Comparison of ENCODE assay signal across 19 mouse cellular contexts in the genomic region with DNA sequence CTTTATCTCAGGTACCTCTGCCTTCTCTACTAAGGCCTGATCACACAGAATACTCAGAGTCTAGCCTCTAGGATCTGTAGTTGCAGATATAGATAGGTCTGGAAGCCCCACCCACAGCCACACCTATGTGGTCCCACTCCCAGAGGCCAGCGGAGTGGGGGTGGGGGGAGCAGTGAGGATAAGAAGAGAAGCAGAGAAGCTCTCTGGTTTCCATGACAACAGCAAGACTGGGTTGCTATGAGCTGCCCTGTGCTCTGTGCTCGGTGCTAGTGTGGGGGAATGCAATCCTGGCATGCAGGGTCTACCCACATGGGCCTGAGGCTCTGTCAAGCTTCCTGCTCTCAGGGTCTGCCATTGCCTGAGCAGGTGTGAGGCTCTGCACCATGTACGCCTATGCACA. TPM values are rescaled to one million over a fixed set of nuclear protein-coding genes. Genes with fewer than 3 reads are reported as not detected.
DNase-seq lines count a peak whose midpoint lies in the region; ATAC-seq and TF ChIP-seq lines count a peak whose summit lies in the region.
"Had no signal": no experiment of that assay in that cellular context is flagged by ENCODE, and none has a peak within 500 bp of the region (broad histone marks: within the 10 kb centered on the region; RNA-seq: fewer than 3 reads in every experiment).

No protein-coding gene starts in this region.

- H3K36me3 ChIP-seq in hindbrain, postnatal 0 days (ENCODE audit: insufficient read depth, low read length), result no peaks in the 10 kb centered on the region
- H3K36me3 ChIP-seq in midbrain, embryonic 15.5 days (replicated peaks), result no peaks in the 10 kb centered on the region
- H3K36me3 ChIP-seq in heart, embryonic 11.5 days (ENCODE audit: control insufficient read depth, insufficient read depth, low read length), result no peaks in the 10 kb centered on the region
- H3K36me3 ChIP-seq: embryonic facial prominence, embryonic 15.5 days; limb, embryonic 15.5 days; neural tube, embryonic 12.5 days had no signal

- DNase-seq in cerebellum, adult 9-11 months, result peak; percentile 31
- DNase-seq in cerebellum, postnatal 14 days, result no peak
- peak; percentile 49 for DNase-seq in R1 (ENCODE audit: low read depth, low spot score)
- DNase-seq in hindbrain, postnatal 0 days (ENCODE audit: low spot score), result peak; percentile 60
- DNase-seq in adrenal gland, postnatal 36 days, result no peak
- no peak for DNase-seq in spleen, postnatal 14 days (ENCODE audit: low spot score in 2 of 2)
- DNase-seq: adrenal gland, adult 8-10 months; cerebellum, adult 2 months; kidney, postnatal 36 days; lung, postnatal 14 days; thymus, postnatal 36 days had no signal

- no peak overlapping the region for H3K27ac ChIP-seq in hindbrain, postnatal 0 days
- 0 out of 2 replicates have a peak overlapping the region, but pooled peaks have one; percentile 7 for H3K27ac ChIP-seq in midbrain, embryonic 15.5 days
- no peak overlapping the region for H3K27ac ChIP-seq in heart, embryonic 11.5 days (ENCODE audit: low read depth, low read length)
- H3K27ac ChIP-seq: embryonic facial prominence, embryonic 15.5 days; limb, embryonic 15.5 days; neural tube, embryonic 12.5 days had no signal

- H3K9me3 ChIP-seq in hindbrain, postnatal 0 days (ENCODE audit: low read length), result no peaks in the 10 kb centered on the region
- no peaks in the 10 kb centered on the region for H3K9me3 ChIP-seq in midbrain, embryonic 15.5 days
- H3K9me3 ChIP-seq in heart, embryonic 11.5 days (replicated peaks; ENCODE audit: control insufficient read depth, low read length), result no peaks in the 10 kb centered on the region
- H3K9me3 ChIP-seq: embryonic facial prominence, embryonic 15.5 days; limb, embryonic 15.5 days; neural tube, embryonic 12.5 days had no signal

- no peak overlapping the region for H3K4me2 ChIP-seq in hindbrain, postnatal 0 days (ENCODE audit: low read depth, low read length)
- no peak overlapping the region for H3K4me2 ChIP-seq in midbrain, embryonic 15.5 days
- H3K4me2 ChIP-seq in heart, embryonic 11.5 days, result no peak overlapping the region
- H3K4me2 ChIP-seq: embryonic facial prominence, embryonic 15.5 days; limb, embryonic 15.5 days; neural tube, embryonic 12.5 days had no signal

- H3K27me3 ChIP-seq in hindbrain, postnatal 0 days (ENCODE audit: insufficient read depth, low read length), result no peaks in the 10 kb centered on the region
- H3K27me3 ChIP-seq in midbrain, embryonic 15.5 days (replicated peaks), result no peaks in the 10 kb centered on the region
- peaks cover 5% of the 10 kb centered on the region for H3K27me3 ChIP-seq in heart, embryonic 11.5 days (ENCODE audit: control insufficient read depth, insufficient read depth, low read length)
- H3K27me3 ChIP-seq: embryonic facial prominence, embryonic 15.5 days; limb, embryonic 15.5 days; neural tube, embryonic 12.5 days had no signal

- no peak overlapping the region for H3K4me3 ChIP-seq in hindbrain, postnatal 0 days (ENCODE audit: low read length)
- H3K4me3 ChIP-seq in midbrain, embryonic 15.5 days, result no peak overlapping the region
- H3K4me3 ChIP-seq in heart, embryonic 11.5 days (ENCODE audit: low read depth, low read length), result no peak overlapping the region
- H3K4me3 ChIP-seq: embryonic facial prominence, embryonic 15.5 days; limb, embryonic 15.5 days; neural tube, embryonic 12.5 days had no signal

- TF ChIP-seq CTCF in hindbrain, postnatal 0 days (IDR thresholded peaks at IDR 0.05; ENCODE audit: low read depth), result no peak

- H3K9ac ChIP-seq in hindbrain, postnatal 0 days (replicated peaks; ENCODE audit: low read length), result no peak overlapping the region
- H3K9ac ChIP-seq in midbrain, embryonic 15.5 days, result no peak overlapping the region
- no peak overlapping the region for H3K9ac ChIP-seq in heart, embryonic 11.5 days (ENCODE audit: low read depth, low read length)
- H3K9ac ChIP-seq: embryonic facial prominence, embryonic 15.5 days; limb, embryonic 15.5 days; neural tube, embryonic 12.5 days had no signal

- 35% methylated on average over 3 of the region's 3 CpGs for WGBS in hindbrain, postnatal 0 days
- 31% methylated on average over 3 of the region's 3 CpGs for WGBS in midbrain, embryonic 15.5 days
- 64% methylated on average over 3 of the region's 3 CpGs for WGBS in heart, embryonic 11.5 days (ENCODE audit: insufficient replicate concordance)

- peak; percentile 28; the same call in 1 of the 2 replicates for ATAC-seq in hindbrain, postnatal 0 days
- ATAC-seq in midbrain, embryonic 15.5 days (replicated peaks), result peak; percentile 69
- no peak for ATAC-seq in heart, embryonic 11.5 days (replicated peaks; ENCODE audit: insufficient number of reproducible peaks, low FRiP score, low TSS enrichment)

- peaks cover 19% of the 10 kb centered on the region; the same call in 1 of the 2 replicates for H3K4me1 ChIP-seq in hindbrain, postnatal 0 days (ENCODE audit: insufficient read depth, low read length)
- H3K4me1 ChIP-seq in midbrain, embryonic 15.5 days, result peaks cover 53% of the 10 kb centered on the region
- H3K4me1 ChIP-seq in heart, embryonic 11.5 days (ENCODE audit: control insufficient read depth, insufficient read depth, low read length), result peaks cover 11% of the 10 kb centered on the region

RNA-seq across cellular contexts. Expression of gene Enpp7, which starts 27.3 kb away (rescaled TPM):
- total RNA-seq in hindbrain, postnatal 0 days (2014; rRNA removed), result not detected in 2 replicates
- not detected in 2 replicates for polyA plus RNA-seq in hindbrain, postnatal 0 days (2015; fragmentation: Nextera tagmentation; extraction: Ambion mirVana)
- not detected in 2 replicates for polyA plus RNA-seq in midbrain, embryonic 15.5 days (2015; fragmentation: Nextera tagmentation; extraction: Ambion mirVana)
- not detected for total RNA-seq in adrenal gland, postnatal 36 days (2021)
- polyA plus RNA-seq in heart, embryonic 11.5 days (2014; fragmentation: Nextera tagmentation; extraction: Ambion mirVana), result not detected in 2 replicates
- total RNA-seq: adrenal gland, adult 8-10 months; ES-E14; granulocyte monocyte progenitor cell, adult 5-6 weeks; hematopoietic stem cell, adult 5-6 weeks had no signal
- polyA plus RNA-seq: cerebellum, adult 2 months; embryonic facial prominence, embryonic 15.5 days; limb, embryonic 15.5 days; neural tube, embryonic 12.5 days had no signal

RNA-seq across cellular contexts. Expression of gene Rbfox3, which starts 49.3 kb away (rescaled TPM):
- total RNA-seq in hindbrain, postnatal 0 days (2014; rRNA removed), result 50.0 and 52.6 TPM in 2 replicates
- 75.5 and 76.8 TPM in 2 replicates for polyA plus RNA-seq in hindbrain, postnatal 0 days (2015; fragmentation: Nextera tagmentation; extraction: Ambion mirVana)
- 53.5 and 54.2 TPM in 2 replicates for polyA plus RNA-seq in midbrain, embryonic 15.5 days (2015; fragmentation: Nextera tagmentation; extraction: Ambion mirVana)
- 1 to 10 TPM; 5.5 to 6.0 TPM for total RNA-seq in adrenal gland, postnatal 36 days (2021)
- polyA plus RNA-seq in heart, embryonic 11.5 days (2014; fragmentation: Nextera tagmentation; extraction: Ambion mirVana), result 0.69 and 1.4 TPM in 2 replicates
- total RNA-seq: granulocyte monocyte progenitor cell, adult 5-6 weeks; hematopoietic stem cell, adult 5-6 weeks had no signal

Comparison
In these comparisons a context has a peak if more than half of its experiments do, and no peak if none do; other contexts are left out.
1. DNase-seq: peak in cerebellum, adult 9-11 months (single experiment), R1 (single experiment) and hindbrain, postnatal 0 days (single experiment); none in cerebellum, postnatal 14 days (0 of 2), adrenal gland, postnatal 36 days (0 of 2) and spleen, postnatal 14 days (0 of 2).
2. RNA of gene Rbfox3, which starts 49.3 kb away (polyA plus RNA-seq): 75.5 to 76.8 TPM in hindbrain, postnatal 0 days and 53.5 to 54.2 TPM in midbrain, embryonic 15.5 days; 0.69 to 1.4 TPM in heart, embryonic 11.5 days; every median in the first group is over 10 times any median in the second.